Mouse (Mus musculus): ENCODE results near the gene Trmt2a.

Trmt2a gene

DNA sequence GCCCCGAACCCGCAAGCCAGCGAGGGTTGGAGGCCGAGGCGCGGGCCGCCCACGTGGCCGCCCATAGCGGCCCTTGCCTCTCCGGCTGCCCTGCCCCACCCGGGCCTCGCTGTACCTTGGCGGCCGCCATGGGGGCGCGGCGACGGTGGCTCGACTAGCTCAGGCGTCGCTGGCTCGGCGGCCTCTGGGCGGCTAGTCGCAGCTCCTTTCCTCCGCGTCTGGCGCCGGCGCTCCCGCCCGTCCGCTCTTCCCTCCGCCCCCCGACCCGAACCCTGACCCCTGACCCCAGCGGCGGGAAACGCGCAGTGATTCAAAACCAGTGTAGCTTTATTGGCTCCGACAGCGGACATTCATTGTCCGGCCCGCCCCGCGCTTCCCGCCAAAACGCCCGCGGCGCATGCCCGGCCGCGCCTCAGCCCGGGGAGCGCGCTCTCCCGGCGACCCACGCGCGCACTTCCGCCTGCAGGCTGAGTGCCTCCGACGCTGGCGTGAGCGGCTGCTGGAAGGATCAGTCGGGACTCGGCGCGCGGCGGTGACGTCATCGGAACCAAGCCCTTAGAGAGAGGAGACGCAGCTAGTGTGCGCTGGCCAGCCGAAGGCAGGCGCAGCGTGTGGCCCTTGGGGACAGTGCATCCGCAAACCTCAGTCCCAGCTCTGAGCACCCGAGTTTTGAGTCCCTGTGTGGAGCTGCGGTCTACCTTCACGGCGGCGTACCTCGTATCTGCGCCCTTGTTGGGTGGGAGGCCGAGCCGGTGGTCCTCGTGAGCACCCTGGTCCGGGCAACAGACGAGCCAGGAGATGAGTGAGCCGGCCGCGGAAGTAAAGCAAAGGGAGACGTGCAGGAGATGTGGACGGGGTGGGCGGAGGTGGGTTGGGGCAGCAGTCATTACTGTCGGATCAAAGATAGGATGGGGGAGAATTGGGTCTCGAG, at the start of gene Trmt2a, which contains the start of gene Ranbp1:
Trmt2a (plus strand) TSS at position 247 of the 931 bp plus-strand sequence.
Ranbp1 (minus strand) TSS at position 300 of the 931 bp plus-strand sequence.
- in situ Hi-C loops (cut with MboI; ENCODE audit: unreplicated experiment in 2 of 2): loop anchor here in 1 of 2 experiments (10.0 kb wide), 1 partner anchor 1384 kb away; the partner anchor contains the start of gene Igll1

- in situ Hi-C loops (cut with MboI; ENCODE audit: unreplicated experiment in 2 of 2): no loop called here
Observed at GRCm38 (mm10) chr16:18200062-18200461, 48.4 kb upstream of the Trmt2a start.

GRCm38 (mm10) chr16:18201620-18202019, 46.9 kb upstream of the Trmt2a start:
- in situ Hi-C loops (cut with MboI; ENCODE audit: unreplicated experiment in 2 of 2): no loop called here

- in situ Hi-C loops (cut with MboI; ENCODE audit: unreplicated experiment in 2 of 2): no loop called here
Observed at GRCm38 (mm10) chr16:18202061-18202460, 46.4 kb upstream of the Trmt2a start.

- in situ Hi-C loops (cut with MboI; ENCODE audit: unreplicated experiment in 2 of 2): no loop called here
Observed at GRCm38 (mm10) chr16:18203430-18204091, 44.9 kb upstream of the Trmt2a start.

GRCm38 (mm10) chr16:18210701-18211416, 37.6 kb upstream of the Trmt2a start:
- in situ Hi-C loops (cut with MboI; ENCODE audit: unreplicated experiment in 2 of 2): loop anchor here (5.0 kb wide), 6 partner anchors 34 to 159 kb away; partner anchors contain the start of gene Dgcr6 (in 2 of the 2)

DNA sequence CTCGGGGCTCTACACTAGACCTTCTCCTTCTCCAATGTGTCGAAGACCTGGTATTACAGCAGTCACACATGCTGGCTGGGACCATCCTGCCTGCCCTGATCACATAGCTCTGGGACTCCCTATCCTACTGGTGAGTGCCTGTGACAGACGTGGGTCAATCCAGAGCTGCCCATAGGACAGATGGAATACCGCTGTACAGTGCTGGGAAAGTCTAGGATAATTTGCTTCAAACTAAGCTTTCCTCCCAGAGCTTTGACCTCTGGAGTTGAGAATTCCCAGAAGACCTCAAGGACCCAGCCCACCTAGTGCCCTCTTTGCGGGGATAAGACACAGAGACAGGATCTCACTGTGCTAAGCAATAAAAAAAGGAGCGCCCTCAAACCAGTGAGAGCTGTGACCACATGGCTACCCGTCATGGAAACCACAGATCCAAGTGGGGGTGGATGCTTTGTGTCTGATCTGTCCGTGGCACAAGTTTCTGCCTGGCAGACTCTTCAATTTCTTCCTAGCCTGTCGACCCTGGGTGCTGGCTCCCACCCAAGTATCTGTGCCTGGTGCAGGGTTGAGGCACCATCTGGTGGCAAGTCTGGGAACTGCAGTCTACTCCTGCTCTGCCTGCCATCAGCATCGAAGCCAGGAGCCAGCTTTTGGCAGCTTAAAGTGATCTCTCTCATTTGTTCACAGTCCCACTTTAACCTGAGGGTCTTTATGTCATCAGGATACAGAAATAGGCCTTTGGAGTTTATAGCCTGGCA, 36.9 kb upstream of the Trmt2a start:
- in situ Hi-C loops (cut with MboI; ENCODE audit: unreplicated experiment in 2 of 2): loop anchor here (5.0 kb wide), 6 partner anchors 34 to 159 kb away; partner anchors contain the start of gene Dgcr6 (in 2 of the 2)

DNA sequence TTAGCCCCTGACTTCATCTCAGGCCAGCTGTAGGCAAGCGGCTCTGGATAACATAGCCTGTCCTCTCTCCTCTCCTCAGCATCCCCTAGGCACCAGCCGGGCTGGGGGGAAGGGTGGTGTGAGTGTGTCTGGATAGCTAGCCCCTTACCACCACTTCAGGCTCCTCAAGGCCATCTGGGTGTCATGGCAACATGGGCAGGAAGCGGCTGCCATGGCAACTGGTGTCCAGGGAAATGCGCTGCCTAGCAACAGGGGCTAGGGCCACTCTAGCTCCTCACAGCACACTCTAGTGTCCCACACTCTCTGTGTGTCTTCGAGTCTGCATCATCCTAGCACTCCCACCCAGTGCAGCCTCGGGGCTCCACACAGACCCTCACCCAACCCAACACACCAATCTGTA, 34.8 kb upstream of the Trmt2a start:
- in situ Hi-C loops (cut with MboI; ENCODE audit: unreplicated experiment in 2 of 2): loop anchor here (5.0 kb wide), 6 partner anchors 36 to 161 kb away; partner anchors contain the start of gene Dgcr6 (in 2 of the 2)

DNA sequence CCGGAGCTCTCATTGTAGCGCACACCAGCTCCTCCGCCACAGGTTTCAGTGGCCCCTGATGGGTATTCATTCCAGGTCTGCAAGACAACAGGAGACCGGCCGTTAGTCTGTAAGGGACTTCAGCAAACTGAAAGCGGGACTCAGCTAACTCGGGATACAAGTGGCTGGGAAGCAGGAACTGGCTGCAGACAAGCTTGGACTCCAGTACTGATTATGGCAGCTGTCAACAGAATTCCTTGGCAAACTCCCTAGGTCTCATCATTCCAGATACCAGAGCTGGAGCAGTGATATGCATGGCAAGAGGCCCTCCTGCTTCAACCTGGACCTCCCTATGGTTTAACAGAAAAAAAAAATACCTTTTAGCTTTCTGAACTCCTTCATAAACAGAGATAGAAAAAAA, 33.6 kb upstream of the Trmt2a start:
- in situ Hi-C loops (cut with MboI; ENCODE audit: unreplicated experiment in 2 of 2): loop anchor here (5.0 kb wide), 7 partner anchors 38 to 163 kb away; partner anchors contain the start of gene Dgcr6 (in 2 of the 2)

DNA sequence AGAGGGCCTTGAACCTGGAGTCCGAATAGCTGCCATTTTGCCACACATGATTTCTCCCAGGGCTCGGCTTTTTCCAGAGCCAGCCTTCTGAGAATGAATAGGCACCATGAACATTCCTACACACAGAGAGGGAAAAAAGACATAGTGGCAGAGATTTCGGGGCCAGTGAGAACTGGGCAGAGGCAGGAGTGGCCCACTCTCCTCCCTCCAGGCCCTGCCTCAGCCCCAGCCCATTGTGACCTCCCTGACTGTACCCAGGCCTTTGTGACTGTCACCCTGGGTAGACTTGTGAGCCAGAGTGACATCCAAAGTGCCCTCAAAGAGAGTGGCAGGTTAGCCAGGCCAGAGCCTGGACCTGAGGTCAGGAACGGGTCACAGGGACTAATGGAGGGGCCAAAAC, 30.9 kb upstream of the Trmt2a start, which contains the start of gene Ccdc188:
Ccdc188 (plus strand) TSS at position 301 of the 400 bp plus-strand sequence.
- in situ Hi-C loops (cut with MboI; ENCODE audit: unreplicated experiment in 2 of 2): loop anchor here in 1 of 2 experiments (5.0 kb wide), 1 partner anchor 45 kb away; no protein-coding TSS in a partner anchor

- in situ Hi-C loops (cut with MboI; ENCODE audit: unreplicated experiment in 2 of 2): loop anchor here in 1 of 2 experiments (5.0 kb wide), 1 partner anchor 44 kb away; no protein-coding TSS in a partner anchor
Observed at GRCm38 (mm10) chr16:18218580-18218996, 29.9 kb upstream of the Trmt2a start.

DNA sequence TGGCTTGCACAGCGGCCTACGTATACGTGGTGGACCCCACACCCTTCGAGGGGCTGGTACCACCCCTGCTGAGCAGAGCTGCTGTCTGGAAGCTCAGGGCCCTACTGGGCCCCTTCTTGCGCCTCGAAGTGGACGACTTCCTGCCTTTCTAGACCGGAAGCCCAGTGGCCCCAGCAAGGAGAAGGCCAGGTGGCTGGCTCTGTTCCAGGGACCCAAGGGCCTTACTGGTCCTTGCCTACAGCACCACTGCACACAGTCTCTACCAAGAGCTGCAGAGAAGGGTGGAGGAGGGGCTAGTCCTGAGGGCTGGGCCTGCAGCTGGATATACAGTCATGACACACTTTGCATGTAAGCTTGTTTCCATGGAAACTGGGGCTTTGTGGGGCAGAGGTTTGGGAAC, 28.5 kb upstream of the Trmt2a start:
- in situ Hi-C loops (cut with MboI; ENCODE audit: unreplicated experiment in 2 of 2): no loop called here

- in situ Hi-C loops (cut with MboI; ENCODE audit: unreplicated experiment in 2 of 2): no loop called here
Observed at GRCm38 (mm10) chr16:18220856-18221542, 27.5 kb upstream of the Trmt2a start.

GRCm38 (mm10) chr16:18221543-18221898, 27.0 kb upstream of the Trmt2a start:
- in situ Hi-C loops (cut with MboI; ENCODE audit: unreplicated experiment in 2 of 2): no loop called here

DNA sequence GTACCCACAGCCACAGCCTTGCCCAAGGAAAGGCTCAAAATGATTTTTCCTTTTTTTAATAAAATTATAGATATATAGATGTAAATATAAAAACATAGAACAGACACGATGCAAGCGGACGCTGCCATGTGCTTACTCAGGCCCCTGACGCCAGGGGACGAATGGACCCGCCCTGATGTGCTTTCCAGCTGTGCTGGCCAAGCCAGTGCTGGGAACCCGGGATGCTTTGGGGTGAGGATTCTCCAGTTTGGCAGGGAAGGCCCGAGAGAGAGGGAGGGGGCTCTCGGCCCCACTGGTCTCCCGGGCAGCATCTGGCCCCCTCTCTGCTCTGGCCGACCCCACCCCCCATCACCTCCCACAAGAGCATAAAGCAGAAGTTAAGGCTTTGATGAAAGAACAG, 26.3 kb upstream of the Trmt2a start:
- in situ Hi-C loops (cut with MboI; ENCODE audit: unreplicated experiment in 2 of 2): no loop called here

- in situ Hi-C loops (cut with MboI; ENCODE audit: unreplicated experiment in 2 of 2): no loop called here
Observed at GRCm38 (mm10) chr16:18227187-18227586, 21.3 kb upstream of the Trmt2a start.

GRCm38 (mm10) chr16:18227897-18228422, 20.5 kb upstream of the Trmt2a start:
- in situ Hi-C loops (cut with MboI; ENCODE audit: unreplicated experiment in 2 of 2): no loop called here

GRCm38 (mm10) chr16:18228856-18229255, 19.6 kb upstream of the Trmt2a start:
- in situ Hi-C loops (cut with MboI; ENCODE audit: unreplicated experiment in 2 of 2): no loop called here

GRCm38 (mm10) chr16:18229622-18230021, 18.9 kb upstream of the Trmt2a start:
- in situ Hi-C loops (cut with MboI; ENCODE audit: unreplicated experiment in 2 of 2): no loop called here

Measured in v-Abl transformed pro-B cells (cell line).